Mouse (Mus musculus): Measurements from ENCODE around the gene Flrt1.
A peak's percentile ranks its signal among the peaks of the same experiment; 100 is the strongest.

DNA sequence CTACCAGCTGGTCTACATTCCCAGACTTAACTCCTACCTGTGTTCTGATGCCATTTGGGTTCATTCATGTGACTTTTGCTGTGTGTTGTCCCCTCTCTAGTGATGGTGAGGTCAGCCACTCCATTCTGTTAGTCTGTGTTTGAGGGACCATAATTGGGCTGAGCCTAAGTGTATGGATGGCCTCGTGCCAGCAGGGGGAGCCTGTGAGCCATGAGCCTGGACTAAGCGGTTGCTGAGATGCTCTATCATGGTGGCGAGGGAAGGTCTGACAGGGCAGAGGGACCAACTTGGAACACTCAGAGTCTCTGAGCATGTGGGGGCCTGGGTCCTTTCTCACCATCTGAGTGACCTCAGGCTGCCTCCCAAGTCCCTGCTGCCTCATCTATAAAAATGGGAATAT lies 41.0 kb downstream of the Flrt1 start:
- TF ChIP-seq CTCF (IDR thresholded peaks at IDR 0.05; ENCODE audit: borderline replicate concordance, control insufficient read depth, extremely low read depth, insufficient read depth, low read length, poor library complexity) (peak; percentile 93), POLR2A (IDR thresholded peaks at IDR 0.05; ENCODE audit: control insufficient read depth, extremely low read depth, insufficient read depth, low read length, poor library complexity) (no peak)
